Mouse (Mus musculus): ENCODE measurements around the gene Olfr556. TPM values are rescaled to one million over a fixed set of nuclear protein-coding genes. Genes with fewer than 3 reads are reported as not detected.

Gene Olfr556
- polyA plus RNA-seq, 1 experiment from 2014 or later = not detected

DNA sequence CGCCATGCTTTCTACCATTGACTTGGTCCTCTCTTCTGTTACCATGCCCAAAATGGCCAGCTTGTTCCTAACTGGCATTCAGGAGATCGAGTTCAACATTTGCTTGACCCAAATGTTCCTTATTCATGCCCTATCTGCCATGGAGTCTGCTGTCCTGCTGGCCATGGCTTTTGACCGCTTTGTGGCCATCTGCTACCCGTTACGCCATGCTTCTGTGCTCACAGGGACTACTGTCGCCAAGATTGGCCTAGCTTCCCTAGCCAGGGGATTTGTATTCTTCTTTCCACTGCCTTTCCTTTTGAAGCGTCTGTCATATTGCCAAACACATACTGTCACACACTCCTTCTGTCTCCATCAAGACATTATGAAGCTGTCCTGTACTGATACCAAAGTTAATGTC is 33.8 kb downstream of the Olfr556 start:
- DNase-seq (ENCODE audit: low spot score) = no peak
- WGBS = 86% methylated on average over 7 of the region's 7 CpGs

DNA sequence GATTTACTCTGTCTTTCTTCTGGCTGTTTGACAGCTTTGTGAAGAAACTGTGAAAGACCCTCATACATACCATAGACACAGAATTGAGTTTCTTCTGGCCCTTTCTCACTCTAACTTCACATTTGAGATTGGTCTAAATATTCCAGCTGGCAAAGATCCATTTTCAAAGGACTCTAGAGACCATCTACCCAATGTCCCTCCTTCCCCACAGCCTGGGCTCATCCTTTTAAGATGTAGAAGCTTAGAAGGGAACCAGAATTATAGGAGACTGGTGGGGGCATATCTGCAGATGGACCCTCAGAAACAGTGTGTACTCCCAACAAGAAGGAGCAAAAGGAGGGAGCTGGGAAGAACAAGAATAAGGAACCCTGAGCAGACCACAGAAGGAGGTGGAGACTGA is 37.2 kb downstream of the Olfr556 start, which contains the start of gene Olfr558:
TSS of gene Olfr558 (plus strand) at position 301 of the 400 bp plus-strand sequence.
- H3K4me1 ChIP-seq = no peaks in the 10 kb centered on the region
- no peak for DNase-seq (ENCODE audit: low spot score)
- H3K4me3 ChIP-seq = no peak within 1 kb of the TSS
- H3K36me3 ChIP-seq = no peaks in the 10 kb centered on the region
- H3K9me3 ChIP-seq (replicated peaks) = no peaks in the 10 kb centered on the region
- H3K27me3 ChIP-seq (ENCODE audit: low read depth, poor library complexity, severe bottlenecking) = no peaks in the 10 kb centered on the region
- H3K27ac ChIP-seq (replicated peaks) = no peak within 1 kb of the TSS

More for the DNA sequence above, 33.8 kb downstream of the Olfr556 start:
- Histone ChIP-seq H3K36me3 (no peaks in the 10 kb centered on the region), H3K27me3 (ENCODE audit: low read depth, poor library complexity, severe bottlenecking) (no peaks in the 10 kb centered on the region), H3K4me3 (no peak overlapping the region), H3K9me3 (replicated peaks) (no peaks in the 10 kb centered on the region), H3K4me1 (no peaks in the 10 kb centered on the region), H3K27ac (replicated peaks) (no peak overlapping the region)

DNA sequence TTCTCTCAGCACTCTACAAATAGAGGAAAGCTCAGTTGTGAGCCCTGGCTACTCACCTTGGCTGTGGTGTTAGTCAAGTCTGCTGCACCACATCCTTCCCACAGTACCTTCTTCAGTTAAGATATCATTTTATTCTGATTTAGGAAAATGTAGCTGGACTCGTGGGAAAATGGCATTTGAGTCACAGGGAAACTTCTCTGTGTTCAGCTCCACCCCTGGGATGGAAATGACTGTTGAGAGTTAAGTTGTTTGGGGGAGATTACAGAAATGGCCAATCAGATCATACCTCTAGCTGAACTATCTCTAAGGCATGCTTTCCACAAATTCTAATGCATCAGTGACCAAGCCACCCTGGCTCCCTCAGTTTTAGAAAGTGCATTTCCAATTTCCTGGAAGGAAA is 54.3 kb downstream of the Olfr556 start, which contains the start of gene Olfr33:
TSS of gene Olfr33 (minus strand) at position 101 of the 400 bp plus-strand sequence.
- WGBS = 42% methylated on average over 1 of the region's 1 CpGs
- DNase-seq (ENCODE audit: low spot score) = no peak
- no peaks in the 10 kb centered on the region for H3K36me3 ChIP-seq

More for the DNA sequence above, 54.3 kb downstream of the Olfr556 start, which contains the start of gene Olfr33:
- Histone ChIP-seq H3K27me3 (ENCODE audit: low read depth, poor library complexity, severe bottlenecking) (no peaks in the 10 kb centered on the region), H3K4me3 (no peak within 1 kb of the TSS), H3K27ac (replicated peaks) (no peak within 1 kb of the TSS), H3K9me3 (replicated peaks) (no peaks in the 10 kb centered on the region), H3K4me1 (no peaks in the 10 kb centered on the region)

Other genes starting within 250 kb of the Olfr556 start
- 274 TPM in 2 replicates for gene Rrm1, start 223.2 kb upstream of the Olfr556 start, polyA plus RNA-seq (2016; fragmentation: Nextera tagmentation; extraction: Ambion mirVana)
- 0.35 TPM in 2 replicates for gene Olfr543, start 183.2 kb upstream of the Olfr556 start, polyA plus RNA-seq (2016; fragmentation: Nextera tagmentation; extraction: Ambion mirVana)
- gene Olfr544, start 176.6 kb upstream of the Olfr556 start, polyA plus RNA-seq (2016; fragmentation: Nextera tagmentation; extraction: Ambion mirVana) = 0.11 and 0.17 TPM in 2 replicates
- 0.05 and 0.11 TPM in 2 replicates for gene Olfr545, start 165.3 kb upstream of the Olfr556 start, polyA plus RNA-seq (2016; fragmentation: Nextera tagmentation; extraction: Ambion mirVana)
- not detected in 2 replicates for gene Olfr547, start 130.2 kb upstream of the Olfr556 start, polyA plus RNA-seq (2016; fragmentation: Nextera tagmentation; extraction: Ambion mirVana)
- not detected in 2 replicates for gene Olfr548-ps1, start 124.0 kb upstream of the Olfr556 start, polyA plus RNA-seq (2016; fragmentation: Nextera tagmentation; extraction: Ambion mirVana)
- not detected in 2 replicates for gene Olfr549, start 115.0 kb upstream of the Olfr556 start, polyA plus RNA-seq (2016; fragmentation: Nextera tagmentation; extraction: Ambion mirVana)
- 0.15 and 0.52 TPM in 2 replicates for gene Trim21, start 99.4 kb upstream of the Olfr556 start, polyA plus RNA-seq (2016; fragmentation: Nextera tagmentation; extraction: Ambion mirVana)
- gene Olfr550, start 93.5 kb upstream of the Olfr556 start, polyA plus RNA-seq (2016; fragmentation: Nextera tagmentation; extraction: Ambion mirVana) = not detected in 2 replicates
- gene Olfr551, start 73.0 kb upstream of the Olfr556 start, polyA plus RNA-seq (2016; fragmentation: Nextera tagmentation; extraction: Ambion mirVana) = not detected in 2 replicates
- gene Olfr552, start 67.1 kb upstream of the Olfr556 start, polyA plus RNA-seq (2016; fragmentation: Nextera tagmentation; extraction: Ambion mirVana) = not detected in 2 replicates
- not detected in 2 replicates for gene Olfr553, start 46.7 kb upstream of the Olfr556 start, polyA plus RNA-seq (2016; fragmentation: Nextera tagmentation; extraction: Ambion mirVana)
- gene Olfr554, start 26.5 kb upstream of the Olfr556 start, polyA plus RNA-seq (2016; fragmentation: Nextera tagmentation; extraction: Ambion mirVana) = not detected in 2 replicates
- gene Olfr555, start 6.1 kb upstream of the Olfr556 start, polyA plus RNA-seq (2016; fragmentation: Nextera tagmentation; extraction: Ambion mirVana) = not detected in 2 replicates
- 10.1 and 11.8 TPM in 2 replicates for gene Trim68, start 22.4 kb downstream of the Olfr556 start, polyA plus RNA-seq (2016; fragmentation: Nextera tagmentation; extraction: Ambion mirVana)
- not detected in 2 replicates for gene Olfr557, start 31.0 kb downstream of the Olfr556 start, polyA plus RNA-seq (2016; fragmentation: Nextera tagmentation; extraction: Ambion mirVana)
- 0.04 TPM in 1 of 2 replicates, not detected in the other for gene Olfr558, start 37.3 kb downstream of the Olfr556 start, polyA plus RNA-seq (2016; fragmentation: Nextera tagmentation; extraction: Ambion mirVana)
- gene Olfr33, start 54.2 kb downstream of the Olfr556 start, polyA plus RNA-seq (2016; fragmentation: Nextera tagmentation; extraction: Ambion mirVana) = not detected in 2 replicates
- not detected in 2 replicates for gene Olfr559, start 62.6 kb downstream of the Olfr556 start, polyA plus RNA-seq (2016; fragmentation: Nextera tagmentation; extraction: Ambion mirVana)
- gene Olfr560, start 94.5 kb downstream of the Olfr556 start, polyA plus RNA-seq (2016; fragmentation: Nextera tagmentation; extraction: Ambion mirVana) = not detected in 2 replicates
- gene Olfr78, start 94.6 kb downstream of the Olfr556 start, polyA plus RNA-seq (2016; fragmentation: Nextera tagmentation; extraction: Ambion mirVana) = not detected in 2 replicates
- not detected in 2 replicates for gene Olfr561, start 106.3 kb downstream of the Olfr556 start, polyA plus RNA-seq (2016; fragmentation: Nextera tagmentation; extraction: Ambion mirVana)
- gene Olfr564, start 138.6 kb downstream of the Olfr556 start, polyA plus RNA-seq (2016; fragmentation: Nextera tagmentation; extraction: Ambion mirVana) = not detected in 2 replicates
- gene Olfr566, start 193.9 kb downstream of the Olfr556 start, polyA plus RNA-seq (2016; fragmentation: Nextera tagmentation; extraction: Ambion mirVana) = not detected in 2 replicates
- gene Olfr568, start 212.2 kb downstream of the Olfr556 start, polyA plus RNA-seq (2016; fragmentation: Nextera tagmentation; extraction: Ambion mirVana) = not detected in 2 replicates
- gene Olfr569, start 226.0 kb downstream of the Olfr556 start, polyA plus RNA-seq (2016; fragmentation: Nextera tagmentation; extraction: Ambion mirVana) = not detected in 2 replicates
- gene Olfr570, start 229.7 kb downstream of the Olfr556 start, polyA plus RNA-seq (2016; fragmentation: Nextera tagmentation; extraction: Ambion mirVana) = not detected in 2 replicates